Mouse (Mus musculus) G1E (cell line): Measurements from ENCODE around the gene Zfx. TPM values are rescaled to one million over a fixed set of nuclear protein-coding genes. Genes with fewer than 3 reads are reported as not detected.

ENCODE experiments used
- ATAC-seq: 2 replicates; pipeline ENCODE4 v1.8.0; 2016; ENCODE audit warnings: mild to moderate bottlenecking; ENCODE audit not compliant: insufficient number of reproducible peaks, poor library complexity, low FRiP score, severe bottlenecking; ENCODE audit errors: extremely low read depth
- DNase-seq: peaks from one replicate; pipeline ENCODE4 v3.0.0; 2012; ENCODE audit warnings: low spot score
- H3K27me3 ChIP-seq: 2 replicates; pipeline ENCODE4 v1.6.1; 2012; ENCODE audit warnings: mild to moderate bottlenecking, low read length, inconsistent platforms; ENCODE audit not compliant: insufficient read depth
- H3K36me3 ChIP-seq: replicated peaks from 2 replicates; pipeline ENCODE3; 2012; ENCODE audit warnings: mild to moderate bottlenecking, inconsistent platforms
- H3K4me1 ChIP-seq: 2 replicates; pipeline ENCODE4 v1.6.1; 2012; ENCODE audit warnings: low read depth, low read length, inconsistent platforms, mixed read lengths; ENCODE audit not compliant: insufficient read depth
- H3K4me3 ChIP-seq: 2 replicates; pipeline ENCODE4 v1.5.1; 2012; ENCODE audit warnings: low read depth, mild to moderate bottlenecking, inconsistent platforms, low read length, moderate library complexity, mixed read lengths
- H3K9me3 ChIP-seq: replicated peaks from 2 replicates; pipeline ENCODE4 v1.6.1; 2012; ENCODE audit warnings: inconsistent platforms
- CTCF ChIP-seq: IDR thresholded peaks from 2 replicates; pipeline ENCODE4 v1.5.1; 2012; ENCODE audit warnings: low read depth, low read length, inconsistent platforms, mixed read lengths
- GATA1 ChIP-seq: IDR thresholded peaks from 2 replicates; pipeline ENCODE4 v1.6.1; 2012; ENCODE audit warnings: borderline replicate concordance, low read length, inconsistent platforms, mixed read lengths
- GATA2 ChIP-seq: IDR thresholded peaks from 2 replicates; pipeline ENCODE4 v1.6.1; 2012; ENCODE audit warnings: low read depth, low read length, inconsistent platforms, borderline replicate concordance
- POLR2AphosphoS5 ChIP-seq: IDR thresholded peaks from 2 replicates; pipeline ENCODE4 v1.6.1; 2012; ENCODE audit warnings: low read depth, low read length, inconsistent platforms; ENCODE audit not compliant: insufficient replicate concordance
- TAL1 ChIP-seq: conservative IDR thresholded peaks from 2 replicates; pipeline ENCODE4 v1.6.1; 2012; ENCODE audit warnings: low read depth, low read length, inconsistent platforms, mixed read lengths
- polyA plus RNA-seq: library from polyadenylated mRNA; stranded (reverse); fragments of >175 nt; gene quantifications from 2 replicates; pipeline ENCODE4 v1.2.3, GENCODE M21; 2012
- total RNA-seq, 2 experiments: library from RNA; stranded (forward) in 1 of 2; stranded (reverse) in 1 of 2; fragments of 200-1000 nt in 1 of 2; fragments of >200 nt in 1 of 2; fragmentation: Nextera tagmentation in 1 of 2; gene quantifications; 2 replicates each; pipeline ENCODE4 v1.2.3; 2014 to 2017

Zfx gene
- total RNA-seq (2014; fragmentation: Nextera tagmentation) (41.8 and 60.7 TPM in 2 replicates), total RNA-seq (2017) (36.8 and 49.4 TPM in 2 replicates), polyA plus RNA-seq (1.5 and 2.0 TPM in 2 replicates)

- H3K27me3 ChIP-seq, result no peaks in the 10 kb centered on the region
- DNase-seq, result peak; percentile 57
- ATAC-seq, result peak; percentile 29; the same call in 1 of the 2 replicates
These were observed at the start of gene Zfx for GRCm38 (mm10) chrX:94123059-94123839. Gene Zfx (minus strand): TSS chrX:94123702.

GRCm38 (mm10) chrX:94169348-94169747 is 45.8 kb upstream of the Zfx start:
- no peak overlapping the region for H3K4me3 ChIP-seq
- H3K36me3 ChIP-seq, result no peaks in the 10 kb centered on the region
- no peaks in the 10 kb centered on the region for H3K9me3 ChIP-seq
- peak; percentile 45; the same call in 1 of the 2 replicates for ATAC-seq
- TF ChIP-seq GATA1, result no peak
- TF ChIP-seq POLR2AphosphoS5, result no peak
- TF ChIP-seq CTCF, result no peak
- TF ChIP-seq GATA2, result no peak
- no peak for TF ChIP-seq TAL1
- no peaks in the 10 kb centered on the region; the same call in 1 of the 2 replicates for H3K4me1 ChIP-seq
- no peak for DNase-seq
- H3K27me3 ChIP-seq, result no peaks in the 10 kb centered on the region

More at GRCm38 (mm10) chrX:94123059-94123839, at the start of gene Zfx:
- TF ChIP-seq GATA1 (no peak), GATA2 (no peak), CTCF (no peak), TAL1 (no peak), POLR2AphosphoS5 (no peak)
- peak within 1 kb of the TSS; percentile 73 for H3K4me3 ChIP-seq
- H3K4me1 ChIP-seq, result peaks cover 6% of the 10 kb centered on the region
- no peaks in the 10 kb centered on the region for H3K36me3 ChIP-seq
- no peaks in the 10 kb centered on the region for H3K9me3 ChIP-seq

- no peak for DNase-seq
- H3K4me1 ChIP-seq, result no peaks in the 10 kb centered on the region
- H3K27me3 ChIP-seq, result peaks cover 2% of the 10 kb centered on the region; the same call in 1 of the 2 replicates
- H3K9me3 ChIP-seq, result no peaks in the 10 kb centered on the region
- no peak for TF ChIP-seq GATA2
- TF ChIP-seq TAL1, result no peak
- TF ChIP-seq POLR2AphosphoS5, result no peak
- TF ChIP-seq GATA1, result no peak
- no peak for TF ChIP-seq CTCF
- H3K36me3 ChIP-seq, result no peaks in the 10 kb centered on the region
- H3K4me3 ChIP-seq, result no peak overlapping the region
- no peak for ATAC-seq
These were observed 28.8 kb upstream of the Zfx start for GRCm38 (mm10) chrX:94152251-94152830.

GRCm38 (mm10) chrX:94150471-94150870 is 27.0 kb upstream of the Zfx start:
- TF ChIP-seq GATA2 (no peak), CTCF (no peak), TAL1 (no peak), POLR2AphosphoS5 (no peak), GATA1 (no peak)
- H3K9me3 ChIP-seq, result no peaks in the 10 kb centered on the region
- no peak for ATAC-seq
- H3K27me3 ChIP-seq, result peaks cover 2% of the 10 kb centered on the region; the same call in 1 of the 2 replicates
- H3K4me3 ChIP-seq, result no peak overlapping the region
- no peaks in the 10 kb centered on the region for H3K4me1 ChIP-seq
- H3K36me3 ChIP-seq, result no peaks in the 10 kb centered on the region
- DNase-seq, result no peak

DNA sequence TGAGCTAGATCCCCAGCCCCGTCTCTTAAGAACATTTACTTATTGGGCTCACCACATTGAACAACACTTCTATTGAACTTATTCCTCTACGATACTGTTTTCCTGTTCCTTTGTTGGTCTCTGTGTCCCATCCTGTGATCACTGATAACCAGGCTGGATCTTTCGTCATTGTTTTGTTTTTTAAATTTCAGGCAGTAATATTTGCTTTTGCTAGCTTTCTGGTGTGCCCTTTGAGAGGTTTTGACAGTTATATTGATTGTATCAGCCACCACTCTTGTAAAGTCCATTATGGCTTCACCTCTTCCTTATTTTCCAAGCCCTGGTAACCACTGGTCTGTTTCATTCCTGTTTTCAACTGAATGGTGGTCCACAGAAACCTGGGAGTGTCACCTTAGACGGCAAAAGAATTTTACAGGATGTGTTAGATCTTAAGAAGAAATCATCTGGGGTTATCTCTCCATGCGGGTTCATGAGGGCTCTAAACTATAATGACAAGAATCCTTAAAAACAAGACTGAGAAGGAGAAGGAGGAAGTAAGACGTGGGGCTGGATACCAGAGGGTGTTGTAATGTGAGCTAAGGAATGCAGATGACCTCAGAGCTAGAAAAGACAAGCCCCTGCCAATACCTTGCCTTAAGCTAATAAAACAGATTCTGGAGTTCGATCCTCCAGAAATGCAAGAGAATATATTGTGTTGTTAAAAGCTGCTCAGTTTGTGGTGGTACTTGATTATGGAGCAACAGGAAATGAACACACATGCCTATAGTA is 18.7 kb upstream of the Zfx start:
- Histone ChIP-seq H3K27me3 (peaks cover 8% of the 10 kb centered on the region), H3K36me3 (no peaks in the 10 kb centered on the region), H3K4me1 (no peaks in the 10 kb centered on the region), H3K4me3 (no peak overlapping the region), H3K9me3 (no peaks in the 10 kb centered on the region)
- ATAC-seq (no peak), DNase-seq (no peak)
- no peak for TF ChIP-seq GATA2
- TF ChIP-seq CTCF, result no peak
- no peak for TF ChIP-seq TAL1
- no peak for TF ChIP-seq GATA1
- no peak for TF ChIP-seq POLR2AphosphoS5
